Mouse (Mus musculus) activated CD4-positive, CD25-positive, alpha-beta regulatory T cell, adult 4 months (primary cell): ENCODE data around the gene Mfsd4a. TPM values are rescaled to one million over a fixed set of nuclear protein-coding genes. Genes with fewer than 3 reads are reported as not detected.

Experiments
- ATAC-seq: one replicate; pipeline ENCODE4 v1.8.0; 2017
- polyA plus RNA-seq, 2 experiments: library from polyadenylated mRNA; unstranded; fragments of 100-300 nt; shearing (Covaris generic); gene quantifications; one replicate each; pipeline ENCODE4 v1.2.1; 2017

The Mfsd4a gene
- polyA plus RNA-seq, 2 experiments from 2014 or later: 39.0 to 45.4 TPM

- no peak for ATAC-seq
Measured at GRCm38 (mm10) chr1:132014800-132015199, 53.1 kb downstream of the Mfsd4a start.

GRCm38 (mm10) chr1:132012861-132013260, 55.0 kb downstream of the Mfsd4a start:
- ATAC-seq: no peak

GRCm38 (mm10) chr1:132011785-132012184, 56.1 kb downstream of the Mfsd4a start:
- ATAC-seq: no peak

- peak; percentile 54 for ATAC-seq
Measured at GRCm38 (mm10) chr1:132010632-132011501, 57.0 kb downstream of the Mfsd4a start.

GRCm38 (mm10) chr1:132008881-132009644, 58.8 kb downstream of the Mfsd4a start:
- ATAC-seq: no peak

- ATAC-seq: peak; percentile 55
Measured at GRCm38 (mm10) chr1:132007828-132008827, 59.7 kb downstream of the Mfsd4a start.

GRCm38 (mm10) chr1:132007282-132007815, 60.5 kb downstream of the Mfsd4a start, which contains the start of gene Elk4:
Gene Elk4 (plus strand): TSS chr1:132007607.
- ATAC-seq: peak; percentile 30

- ATAC-seq: no peak
Measured at GRCm38 (mm10) chr1:132006721-132007120, 61.1 kb downstream of the Mfsd4a start.

GRCm38 (mm10) chr1:132006046-132006445, 61.8 kb downstream of the Mfsd4a start:
- no peak for ATAC-seq

GRCm38 (mm10) chr1:132005466-132005865, 62.4 kb downstream of the Mfsd4a start:
- no peak for ATAC-seq

- no peak for ATAC-seq
Measured at GRCm38 (mm10) chr1:132004574-132005180, 63.2 kb downstream of the Mfsd4a start.

- no peak for ATAC-seq
Measured at GRCm38 (mm10) chr1:132003817-132004216, 64.0 kb downstream of the Mfsd4a start.

- ATAC-seq: no peak
Measured at GRCm38 (mm10) chr1:132003111-132003510, 64.8 kb downstream of the Mfsd4a start.

GRCm38 (mm10) chr1:132001880-132002330, 66.0 kb downstream of the Mfsd4a start:
- ATAC-seq: no peak

GRCm38 (mm10) chr1:132000506-132000905, 67.4 kb downstream of the Mfsd4a start:
- ATAC-seq: peak; percentile 28

- no peak for ATAC-seq
Measured at GRCm38 (mm10) chr1:131995062-131995461, 72.8 kb downstream of the Mfsd4a start.

GRCm38 (mm10) chr1:131993169-131994040, 74.5 kb downstream of the Mfsd4a start:
- ATAC-seq: no peak

- no peak for ATAC-seq
Measured at GRCm38 (mm10) chr1:131992561-131993001, 75.3 kb downstream of the Mfsd4a start.

GRCm38 (mm10) chr1:131990083-131990760, 77.6 kb downstream of the Mfsd4a start:
- no peak for ATAC-seq

- ATAC-seq: no peak
Measured at GRCm38 (mm10) chr1:131989476-131989875, 78.4 kb downstream of the Mfsd4a start.
